Mouse (Mus musculus): ENCODE measurements at regions not wholly inside any gene's neighbourhood (a gene's known extent, or its start where the extent isn't known, plus 50 kb on each side); places are given as distances from the start of the nearest gene placed in this dataset.

GRCm38 (mm10) chr3:105214867-105215266 is 148.2 kb downstream of the 4930564D02Rik start:
- H3K27me3 ChIP-seq (ENCODE audit: control insufficient read depth, insufficient read depth, low read length) = no peaks in the 10 kb centered on the region
- H3K36me3 ChIP-seq (ENCODE audit: control insufficient read depth, insufficient read depth, low read length) = no peaks in the 10 kb centered on the region
- 72% methylated on average over 4 of the region's 4 CpGs for WGBS
- H3K27ac ChIP-seq (ENCODE audit: low read depth, low read length) = no peak overlapping the region
- no peaks in the 10 kb centered on the region for H3K4me1 ChIP-seq (replicated peaks; ENCODE audit: control insufficient read depth, insufficient read depth, low read length)
- H3K4me3 ChIP-seq (ENCODE audit: low read depth, low read length) = no peak overlapping the region
- DNase-seq (ENCODE audit: low spot score) (no peak), ATAC-seq (replicated peaks; ENCODE audit: low FRiP score) (no peak)
- no peak overlapping the region for H3K4me2 ChIP-seq (ENCODE audit: low read depth, low read length, severe bottlenecking)
- no peaks in the 10 kb centered on the region for H3K9me3 ChIP-seq (ENCODE audit: control insufficient read depth, low read length)
- H3K9ac ChIP-seq (ENCODE audit: low read length) = no peak overlapping the region

DNA sequence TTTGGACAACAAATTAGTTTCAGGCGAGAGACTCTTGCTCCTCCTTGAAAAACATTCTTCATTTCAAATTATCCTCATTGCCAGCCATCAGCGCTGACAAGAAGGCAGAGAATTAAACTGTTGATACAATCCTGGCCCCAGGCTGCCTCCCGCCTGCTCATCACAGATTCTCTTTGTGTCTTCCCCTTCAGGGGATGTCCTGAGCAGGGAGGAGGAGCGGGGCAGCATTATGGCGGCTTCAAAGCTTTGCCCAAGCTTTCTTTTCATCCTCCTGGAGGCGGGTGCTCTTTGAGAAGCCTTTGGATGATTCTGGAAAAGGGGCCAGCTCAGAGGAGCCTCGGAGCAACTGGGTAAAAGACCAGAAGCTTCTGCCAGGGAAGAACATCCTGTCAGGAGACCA is 149.1 kb downstream of the 4930564D02Rik start:
- no peak overlapping the region for H3K9ac ChIP-seq (ENCODE audit: low read length)
- H3K27ac ChIP-seq (ENCODE audit: low read depth, low read length) = no peak overlapping the region
- H3K4me2 ChIP-seq (ENCODE audit: low read depth, low read length, severe bottlenecking) = no peak overlapping the region
- no peaks in the 10 kb centered on the region for H3K27me3 ChIP-seq (ENCODE audit: control insufficient read depth, insufficient read depth, low read length)
- no peaks in the 10 kb centered on the region for H3K9me3 ChIP-seq (ENCODE audit: control insufficient read depth, low read length)
- no peak overlapping the region for H3K4me3 ChIP-seq (ENCODE audit: low read depth, low read length)
- no peak for ATAC-seq (replicated peaks; ENCODE audit: low FRiP score)
- WGBS = 32% methylated on average over 7 of the region's 7 CpGs
- DNase-seq (ENCODE audit: low spot score) = no peak
- no peaks in the 10 kb centered on the region for H3K4me1 ChIP-seq (replicated peaks; ENCODE audit: control insufficient read depth, insufficient read depth, low read length)
- H3K36me3 ChIP-seq (ENCODE audit: control insufficient read depth, insufficient read depth, low read length) = no peaks in the 10 kb centered on the region

DNA sequence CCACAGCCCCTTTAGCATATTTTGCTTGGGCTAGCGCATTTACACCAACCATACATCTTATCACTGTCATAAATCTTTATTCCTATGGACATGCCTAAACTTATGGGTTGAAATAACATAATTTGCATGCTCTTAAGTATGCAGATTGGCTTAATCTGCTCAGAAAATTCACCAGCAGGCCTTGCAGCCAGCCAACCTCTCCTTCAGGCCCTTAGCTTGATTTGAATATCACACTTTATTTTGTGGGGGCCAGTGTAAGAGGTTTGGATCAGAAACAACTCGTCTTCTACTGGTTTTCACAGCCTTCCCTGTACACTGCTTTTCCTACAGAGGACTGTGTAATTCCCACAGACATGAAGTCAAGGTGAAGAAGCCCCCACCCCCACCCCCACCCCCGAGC is 153.0 kb downstream of the 4930564D02Rik start:
- ATAC-seq (replicated peaks; ENCODE audit: low FRiP score) (no peak), DNase-seq (ENCODE audit: low spot score) (no peak)
- Histone ChIP-seq H3K9me3 (ENCODE audit: control insufficient read depth, low read length) (no peaks in the 10 kb centered on the region), H3K27ac (ENCODE audit: low read depth, low read length) (no peak overlapping the region), H3K36me3 (ENCODE audit: control insufficient read depth, insufficient read depth, low read length) (no peaks in the 10 kb centered on the region), H3K4me2 (ENCODE audit: low read depth, low read length, severe bottlenecking) (no peak overlapping the region), H3K9ac (ENCODE audit: low read length) (no peak overlapping the region), H3K4me1 (replicated peaks; ENCODE audit: control insufficient read depth, insufficient read depth, low read length) (no peaks in the 10 kb centered on the region), H3K4me3 (ENCODE audit: low read depth, low read length) (no peak overlapping the region), H3K27me3 (ENCODE audit: control insufficient read depth, insufficient read depth, low read length) (no peaks in the 10 kb centered on the region)
- WGBS = 76% methylated on average over 3 of the region's 3 CpGs

GRCm38 (mm10) chr3:105220641-105221040 is 154.0 kb downstream of the 4930564D02Rik start:
- ATAC-seq (replicated peaks; ENCODE audit: low FRiP score) = no peak
- no peak overlapping the region for H3K9ac ChIP-seq (ENCODE audit: low read length)
- no peaks in the 10 kb centered on the region for H3K27me3 ChIP-seq (ENCODE audit: control insufficient read depth, insufficient read depth, low read length)
- no peaks in the 10 kb centered on the region for H3K9me3 ChIP-seq (ENCODE audit: control insufficient read depth, low read length)
- no peak overlapping the region for H3K4me2 ChIP-seq (ENCODE audit: low read depth, low read length, severe bottlenecking)
- H3K36me3 ChIP-seq (ENCODE audit: control insufficient read depth, insufficient read depth, low read length) = no peaks in the 10 kb centered on the region
- no peak for DNase-seq (ENCODE audit: low spot score)
- H3K4me3 ChIP-seq (ENCODE audit: low read depth, low read length) = no peak overlapping the region
- no peak overlapping the region for H3K27ac ChIP-seq (ENCODE audit: low read depth, low read length)
- WGBS = 88% methylated on average over 1 of the region's 1 CpGs
- no peaks in the 10 kb centered on the region for H3K4me1 ChIP-seq (replicated peaks; ENCODE audit: control insufficient read depth, insufficient read depth, low read length)

DNA sequence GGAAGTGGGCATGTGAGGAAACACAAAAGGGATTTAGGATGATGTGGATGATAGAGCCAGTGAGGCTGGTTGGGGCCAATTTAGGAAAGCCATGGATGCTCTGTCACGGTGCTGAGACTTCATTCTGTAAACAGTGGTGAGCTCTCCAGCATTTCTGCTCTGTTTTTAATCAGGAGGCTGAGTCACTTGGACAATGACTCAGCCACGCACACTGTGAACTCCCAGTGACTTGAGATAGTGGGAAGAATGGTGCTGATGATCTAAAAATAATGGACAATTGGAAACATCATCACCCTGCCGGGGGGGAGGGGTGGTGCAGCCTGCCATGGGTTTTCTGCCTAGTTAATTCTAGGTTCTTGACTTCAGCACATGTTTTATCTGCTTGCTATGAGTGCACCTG is 156.3 kb downstream of the 4930564D02Rik start:
- H3K9ac ChIP-seq (ENCODE audit: low read length) = no peak overlapping the region
- ATAC-seq (replicated peaks; ENCODE audit: low FRiP score) = no peak
- WGBS = 72% methylated on average over 3 of the region's 3 CpGs

DNA sequence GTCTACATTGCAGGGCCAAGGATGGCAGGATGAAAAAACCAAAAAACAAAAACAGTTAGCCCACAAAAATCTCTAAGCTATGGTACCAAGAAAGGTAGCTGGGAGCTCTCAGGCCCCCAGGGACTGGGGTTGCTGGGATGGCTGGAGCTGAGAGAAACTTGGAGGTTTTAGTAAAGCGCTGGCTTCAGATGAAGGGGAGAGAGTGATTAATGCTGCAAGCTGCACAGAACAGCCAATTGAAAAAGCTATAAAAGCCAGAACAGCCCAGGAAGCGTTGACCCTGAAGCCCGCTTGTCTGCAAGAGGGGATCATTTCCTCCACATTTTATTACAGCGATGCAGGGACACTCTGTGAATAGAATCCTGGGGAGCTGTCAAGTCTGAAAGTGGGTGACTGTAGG is 157.0 kb downstream of the 4930564D02Rik start:
- Histone ChIP-seq H3K27ac (ENCODE audit: low read depth, low read length) (no peak overlapping the region), H3K4me2 (ENCODE audit: low read depth, low read length, severe bottlenecking) (no peak overlapping the region), H3K9me3 (ENCODE audit: control insufficient read depth, low read length) (no peaks in the 10 kb centered on the region), H3K36me3 (ENCODE audit: control insufficient read depth, insufficient read depth, low read length) (no peaks in the 10 kb centered on the region), H3K27me3 (ENCODE audit: control insufficient read depth, insufficient read depth, low read length) (no peaks in the 10 kb centered on the region), H3K9ac (ENCODE audit: low read length) (no peak overlapping the region), H3K4me1 (replicated peaks; ENCODE audit: control insufficient read depth, insufficient read depth, low read length) (no peaks in the 10 kb centered on the region), H3K4me3 (ENCODE audit: low read depth, low read length) (no peak overlapping the region)
- DNase-seq (ENCODE audit: low spot score) = no peak
- 66% methylated on average over 4 of the region's 4 CpGs for WGBS
- no peak for ATAC-seq (replicated peaks; ENCODE audit: low FRiP score)

More for the DNA sequence above, 156.3 kb downstream of the 4930564D02Rik start:
- Histone ChIP-seq H3K27ac (ENCODE audit: low read depth, low read length) (no peak overlapping the region), H3K4me3 (ENCODE audit: low read depth, low read length) (no peak overlapping the region), H3K4me2 (ENCODE audit: low read depth, low read length, severe bottlenecking) (no peak overlapping the region), H3K36me3 (ENCODE audit: control insufficient read depth, insufficient read depth, low read length) (no peaks in the 10 kb centered on the region), H3K9me3 (ENCODE audit: control insufficient read depth, low read length) (no peaks in the 10 kb centered on the region), H3K4me1 (replicated peaks; ENCODE audit: control insufficient read depth, insufficient read depth, low read length) (no peaks in the 10 kb centered on the region), H3K27me3 (ENCODE audit: control insufficient read depth, insufficient read depth, low read length) (no peaks in the 10 kb centered on the region)
- DNase-seq (ENCODE audit: low spot score) = no peak

DNA sequence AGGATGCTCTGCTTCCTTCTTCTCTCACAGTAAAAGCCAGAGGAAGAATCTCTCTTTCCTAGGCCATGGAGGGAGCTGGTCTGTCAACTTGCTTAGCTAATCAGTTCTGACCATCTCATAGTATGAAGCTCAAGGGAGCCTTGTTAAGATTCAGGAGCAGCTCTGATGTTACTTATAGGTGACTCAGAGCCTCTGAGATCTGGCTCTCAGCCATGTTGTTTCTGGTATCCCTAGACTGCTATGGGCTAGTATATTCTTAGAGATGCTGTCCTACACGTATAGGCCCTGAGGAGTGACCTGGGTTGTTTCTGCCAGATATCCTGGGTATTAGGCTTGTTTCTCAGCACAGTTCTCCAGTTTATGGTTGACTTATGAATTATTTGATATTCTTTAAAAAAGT is 160.9 kb downstream of the 4930564D02Rik start:
- no peaks in the 10 kb centered on the region for H3K9me3 ChIP-seq (ENCODE audit: control insufficient read depth, low read length)
- H3K27me3 ChIP-seq (ENCODE audit: control insufficient read depth, insufficient read depth, low read length) = no peaks in the 10 kb centered on the region
- no peak overlapping the region for H3K27ac ChIP-seq (ENCODE audit: low read depth, low read length)
- H3K4me3 ChIP-seq (ENCODE audit: low read depth, low read length) = no peak overlapping the region
- ATAC-seq (replicated peaks; ENCODE audit: low FRiP score) (no peak), DNase-seq (ENCODE audit: low spot score) (no peak)
- no peak overlapping the region for H3K4me2 ChIP-seq (ENCODE audit: low read depth, low read length, severe bottlenecking)
- no peaks in the 10 kb centered on the region for H3K4me1 ChIP-seq (replicated peaks; ENCODE audit: control insufficient read depth, insufficient read depth, low read length)
- WGBS = 62% methylated on average over 1 of the region's 1 CpGs
- no peak overlapping the region for H3K9ac ChIP-seq (ENCODE audit: low read length)
- H3K36me3 ChIP-seq (ENCODE audit: control insufficient read depth, insufficient read depth, low read length) = no peaks in the 10 kb centered on the region

GRCm38 (mm10) chr3:105228401-105228800 is 161.8 kb downstream of the 4930564D02Rik start:
- Histone ChIP-seq H3K9ac (ENCODE audit: low read length) (no peak overlapping the region), H3K9me3 (ENCODE audit: control insufficient read depth, low read length) (no peaks in the 10 kb centered on the region), H3K4me3 (ENCODE audit: low read depth, low read length) (no peak overlapping the region), H3K27ac (ENCODE audit: low read depth, low read length) (no peak overlapping the region), H3K4me1 (replicated peaks; ENCODE audit: control insufficient read depth, insufficient read depth, low read length) (no peaks in the 10 kb centered on the region), H3K36me3 (ENCODE audit: control insufficient read depth, insufficient read depth, low read length) (no peaks in the 10 kb centered on the region), H3K27me3 (ENCODE audit: control insufficient read depth, insufficient read depth, low read length) (no peaks in the 10 kb centered on the region), H3K4me2 (ENCODE audit: low read depth, low read length, severe bottlenecking) (no peak overlapping the region)
- DNase-seq (ENCODE audit: low spot score) (no peak), ATAC-seq (replicated peaks; ENCODE audit: low FRiP score) (no peak)
- 87% methylated on average over 3 of the region's 3 CpGs for whole genome bisulfite sequencing

- no peaks in the 10 kb centered on the region for H3K4me1 ChIP-seq (replicated peaks; ENCODE audit: control insufficient read depth, insufficient read depth, low read length)
- H3K36me3 ChIP-seq (ENCODE audit: control insufficient read depth, insufficient read depth, low read length) = no peaks in the 10 kb centered on the region
- no peak overlapping the region for H3K4me3 ChIP-seq (ENCODE audit: low read depth, low read length)
- no peak overlapping the region for H3K9ac ChIP-seq (ENCODE audit: low read length)
- WGBS = 83% methylated on average over 3 of the region's 3 CpGs
- DNase-seq (ENCODE audit: low spot score) (no peak), ATAC-seq (replicated peaks; ENCODE audit: low FRiP score) (no peak)
- H3K9me3 ChIP-seq (ENCODE audit: control insufficient read depth, low read length) = no peaks in the 10 kb centered on the region
- H3K27me3 ChIP-seq (ENCODE audit: control insufficient read depth, insufficient read depth, low read length) = no peaks in the 10 kb centered on the region
- no peak overlapping the region for H3K4me2 ChIP-seq (ENCODE audit: low read depth, low read length, severe bottlenecking)
- H3K27ac ChIP-seq (ENCODE audit: low read depth, low read length) = no peak overlapping the region
These were observed 174.4 kb downstream of the 4930564D02Rik start for GRCm38 (mm10) chr3:105241048-105241447.

Data from forebrain, embryonic 11.5 days (tissue).